ENCODE assay signal across 26 mouse cellular contexts in the genomic region with DNA sequence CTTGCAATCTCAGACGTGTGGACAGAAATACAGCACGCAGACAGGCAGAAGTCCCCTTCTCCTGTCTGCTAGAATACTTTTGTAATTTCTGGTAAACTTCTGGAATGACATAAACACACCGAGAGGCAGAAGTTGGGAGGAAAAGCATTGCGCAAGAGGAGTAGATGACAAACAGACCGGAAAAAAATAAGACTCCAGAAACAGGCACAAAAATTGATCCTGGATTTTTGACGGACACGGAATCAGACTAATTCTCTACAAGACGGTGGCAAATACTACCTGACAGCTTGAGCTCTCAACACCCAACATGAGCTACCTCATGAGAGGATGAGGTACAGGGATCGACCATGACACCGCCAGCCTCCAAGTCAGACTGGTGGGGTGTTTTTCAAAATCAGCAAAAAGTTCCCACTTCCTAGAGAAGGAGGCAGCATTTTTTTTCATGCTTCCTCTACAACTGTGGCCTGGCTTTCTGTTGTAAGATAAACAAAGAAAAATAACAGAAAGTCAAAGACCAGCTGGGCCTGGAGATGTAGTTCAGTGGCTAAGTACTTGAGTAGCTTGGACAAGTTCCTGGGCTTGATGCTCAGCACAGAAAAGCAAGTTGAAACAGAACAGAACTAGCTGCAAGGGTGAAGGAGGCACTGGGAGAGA. TPM values are rescaled to one million over a fixed set of nuclear protein-coding genes. Genes with fewer than 3 reads are reported as not detected.
DNase-seq lines count a peak whose midpoint lies in the region; ATAC-seq and TF ChIP-seq lines count a peak whose summit lies in the region.
"Had no signal": no experiment of that assay in that cellular context is flagged by ENCODE, and none has a peak within 500 bp of the region (broad histone marks: within the 10 kb centered on the region; RNA-seq: fewer than 3 reads in every experiment).

No protein-coding gene starts in this region.

- no peak overlapping the region for H3K4me2 ChIP-seq in liver, embryonic 16.5 days (ENCODE audit: low read depth, low read length)
- H3K4me2 ChIP-seq in liver, embryonic 11.5 days = no peak overlapping the region
- no peak overlapping the region for H3K4me2 ChIP-seq in neural tube, embryonic 15.5 days
- H3K4me2 ChIP-seq: embryonic facial prominence, embryonic 15.5 days; hindbrain, embryonic 14.5 days; limb, embryonic 12.5 days; neural tube, embryonic 12.5 days had no signal

- H3K4me1 ChIP-seq in heart, adult 2 months (ENCODE audit: control insufficient read depth, insufficient read depth, low read length) = peaks cover 16% of the 10 kb centered on the region
- H3K4me1 ChIP-seq in heart, embryonic 10.5 days = 0 out of 2 replicates have a peak, but pooled peaks cover 4% of the 10 kb centered on the region
- peaks cover 34% of the 10 kb centered on the region for H3K4me1 ChIP-seq in liver, embryonic 16.5 days (ENCODE audit: control insufficient read depth, low read depth, low read length)
- peaks cover 15% of the 10 kb centered on the region for H3K4me1 ChIP-seq in liver, embryonic 11.5 days (replicated peaks; ENCODE audit: control insufficient read depth, insufficient read depth, low read length)
- peaks cover 34 to 46% of the 10 kb centered on the region in 2 experiments for H3K4me1 ChIP-seq in MEL (ENCODE audit: control insufficient read depth in 1 of 2, insufficient read depth in 2 of 2, low read length in 2 of 2)
- H3K4me1 ChIP-seq in brown adipose tissue, adult 24 weeks (ENCODE audit: control insufficient read depth, insufficient read depth, insufficient read length, low read length) = peaks cover 52% of the 10 kb centered on the region
- peaks cover 12% of the 10 kb centered on the region; the same call in 1 of the 2 replicates for H3K4me1 ChIP-seq in neural tube, embryonic 15.5 days
- H3K4me1 ChIP-seq: limb, embryonic 12.5 days; neural tube, embryonic 12.5 days had no signal

- no peak overlapping the region for H3K9ac ChIP-seq in heart, adult 2 months (ENCODE audit: low read depth, low read length)
- no peak overlapping the region for H3K9ac ChIP-seq in liver, embryonic 16.5 days (ENCODE audit: low read depth, low read length)
- H3K9ac ChIP-seq in liver, embryonic 11.5 days (ENCODE audit: low read depth, low read length) = no peak overlapping the region
- no peak overlapping the region for H3K9ac ChIP-seq in MEL (ENCODE audit: control insufficient read depth, low read depth, low read length, poor library complexity, severe bottlenecking)
- no peak overlapping the region for H3K9ac ChIP-seq in neural tube, embryonic 15.5 days (replicated peaks)
- H3K9ac ChIP-seq: embryonic facial prominence, embryonic 15.5 days; hindbrain, embryonic 14.5 days; limb, embryonic 12.5 days; neural tube, embryonic 12.5 days had no signal

- no peaks in the 10 kb centered on the region; the same call in 1 of the 2 replicates for H3K36me3 ChIP-seq in heart, adult 2 months (ENCODE audit: control insufficient read depth, insufficient read depth, low read length)
- H3K36me3 ChIP-seq in heart, embryonic 10.5 days = peaks cover 17% of the 10 kb centered on the region
- H3K36me3 ChIP-seq in liver, embryonic 16.5 days (ENCODE audit: control insufficient read depth, insufficient read depth) = peaks cover 20% of the 10 kb centered on the region
- H3K36me3 ChIP-seq in liver, embryonic 11.5 days (ENCODE audit: control insufficient read depth, insufficient read depth, low read length) = peaks cover 8% of the 10 kb centered on the region; the same call in 1 of the 2 replicates
- H3K36me3 ChIP-seq in MEL (ENCODE audit: control insufficient read depth in 1 of 2, insufficient read depth in 2 of 2, low read length in 2 of 2) = peaks cover 18 to 36% of the 10 kb centered on the region in 2 experiments
- peaks cover 13% of the 10 kb centered on the region for H3K36me3 ChIP-seq in neural tube, embryonic 15.5 days

- intact Hi-C loops in heart, adult 2 months (cut with DNase I) = no loop called here

- TF ChIP-seq RAD21 in MEL (IDR thresholded peaks at IDR 0.05; ENCODE audit: low read depth, low read length) = no peak

- TF ChIP-seq CTCF in heart, adult 2 months (IDR thresholded peaks at IDR 0.05) = no peak
- TF ChIP-seq CTCF in MEL (IDR thresholded peaks at IDR 0.05 in 2 of 3, conservative IDR thresholded peaks at IDR 0.05 in 1 of 3; ENCODE audit: control insufficient read depth in 1 of 3, insufficient read depth in 1 of 3, low read depth in 2 of 3, low read length in 3 of 3, poor library complexity in 1 of 3, severe bottlenecking in 1 of 3) = no peak

- H3K4me3 ChIP-seq in heart, adult 2 months = no peak overlapping the region
- no peak overlapping the region for H3K4me3 ChIP-seq in heart, embryonic 10.5 days
- H3K4me3 ChIP-seq in liver, embryonic 16.5 days (ENCODE audit: low read depth, low read length) = no peak overlapping the region
- H3K4me3 ChIP-seq in liver, embryonic 11.5 days (ENCODE audit: low read depth, low read length) = no peak overlapping the region
- H3K4me3 ChIP-seq in MEL (ENCODE audit: control insufficient read depth in 1 of 2, insufficient read depth in 1 of 2, low read depth in 2 of 2, low read length in 2 of 2) = no peak overlapping the region
- no peak overlapping the region for H3K4me3 ChIP-seq in brown adipose tissue, adult 24 weeks (ENCODE audit: insufficient read depth, low read depth, low read length)
- no peak overlapping the region for H3K4me3 ChIP-seq in neural tube, embryonic 15.5 days (replicated peaks)
- H3K4me3 ChIP-seq: embryonic facial prominence, embryonic 15.5 days; layer of hippocampus, adult 2 months; limb, embryonic 12.5 days; neural tube, embryonic 12.5 days had no signal

- H3K27ac ChIP-seq in heart, adult 2 months = peak overlapping the region; percentile 44
- no peak overlapping the region for H3K27ac ChIP-seq in heart, embryonic 10.5 days
- 0 out of 2 replicates have a peak overlapping the region, but pooled peaks have one; percentile 39 for H3K27ac ChIP-seq in liver, embryonic 16.5 days (ENCODE audit: low read length)
- H3K27ac ChIP-seq in liver, embryonic 11.5 days (ENCODE audit: low read depth, low read length) = no peak overlapping the region
- peak overlapping the region; percentile 20; the same call in 1 of the 2 replicates for H3K27ac ChIP-seq in MEL (ENCODE audit: control insufficient read depth, low read depth, low read length)
- H3K27ac ChIP-seq in brown adipose tissue, adult 24 weeks (replicated peaks; ENCODE audit: low read depth, low read length) = peak overlapping the region; percentile 95
- H3K27ac ChIP-seq in neural tube, embryonic 15.5 days (replicated peaks) = no peak overlapping the region
- H3K27ac ChIP-seq: embryonic facial prominence, embryonic 15.5 days; hindbrain, embryonic 14.5 days; layer of hippocampus, adult 2 months; limb, embryonic 12.5 days; neural tube, embryonic 12.5 days had no signal

- H3K9me3 ChIP-seq in heart, embryonic 10.5 days = peaks cover 6% of the 10 kb centered on the region
- H3K9me3 ChIP-seq in liver, embryonic 16.5 days (replicated peaks; ENCODE audit: control insufficient read depth, low read length) = no peaks in the 10 kb centered on the region
- H3K9me3 ChIP-seq in liver, embryonic 11.5 days (ENCODE audit: control insufficient read depth, low read length) = no peaks in the 10 kb centered on the region
- no peaks in the 10 kb centered on the region for H3K9me3 ChIP-seq in MEL (replicated peaks; ENCODE audit: insufficient read depth, low read length)
- no peaks in the 10 kb centered on the region for H3K9me3 ChIP-seq in neural tube, embryonic 15.5 days (replicated peaks)
- H3K9me3 ChIP-seq: embryonic facial prominence, embryonic 15.5 days; neural tube, embryonic 12.5 days had no signal

- H3K79me2 ChIP-seq in heart, adult 2 months (replicated peaks; ENCODE audit: control insufficient read depth, insufficient read depth, low read length) = no peaks in the 10 kb centered on the region
- H3K79me2 ChIP-seq in MEL (ENCODE audit: control insufficient read depth, insufficient read depth, low read length, poor library complexity) = no peaks in the 10 kb centered on the region; the same call in 1 of the 2 replicates

- no peak for TF ChIP-seq EP300 in heart, adult 2 months (IDR thresholded peaks at IDR 0.05; ENCODE audit: insufficient read depth, low read depth, low read length)
- TF ChIP-seq EP300 in MEL (IDR thresholded peaks at IDR 0.05; ENCODE audit: low read depth in 1 of 2, low read length in 2 of 2) = peak in 1 of 2 experiments; percentile 50; a peak in 2 of 4 replicates

- 70% methylated on average over 10 of the region's 10 CpGs for WGBS in heart, adult 2 months
- 81% methylated on average over 10 of the region's 10 CpGs for WGBS in heart, embryonic 10.5 days
- WGBS in liver, embryonic 16.5 days (ENCODE audit: insufficient replicate concordance) = 57% methylated on average over 10 of the region's 10 CpGs
- 82% methylated on average over 10 of the region's 10 CpGs for WGBS in liver, embryonic 11.5 days
- 95% methylated on average over 10 of the region's 10 CpGs for WGBS in neural tube, embryonic 15.5 days

- DNase-seq in heart, adult 2 months = peak in 1 of 2 experiments; percentile 59
- no peak for DNase-seq in heart, embryonic 10.5 days (ENCODE audit: low spot score)
- DNase-seq in liver, embryonic 11.5 days (ENCODE audit: low spot score) = no peak
- no peak for DNase-seq in MEL (ENCODE audit: low read depth, low spot score)
- no peak for DNase-seq in adrenal gland, postnatal 25 days
- DNase-seq: adrenal gland, postnatal 14 days; B cell, adult 2 months; cerebellum, adult 11 months; cerebellum, adult 9-11 months; heart, postnatal 36 days; kidney, postnatal 25 days; midbrain, embryonic 14.5 days; retina, postnatal 1 day; right cerebral cortex, postnatal 25 days; thymus, postnatal 14 days had no signal

- TF ChIP-seq POLR2A in heart, adult 2 months (IDR thresholded peaks at IDR 0.05; ENCODE audit: insufficient read depth, low read depth, low read length) = no peak
- TF ChIP-seq POLR2A in MEL (IDR thresholded peaks at IDR 0.05; ENCODE audit: control insufficient read depth in 1 of 2, insufficient read depth in 1 of 2, low read depth in 1 of 2, low read length in 2 of 2, poor library complexity in 1 of 2) = no peak

- H3K27me3 ChIP-seq in heart, adult 2 months (ENCODE audit: control insufficient read depth, insufficient read depth, low read length) = no peaks in the 10 kb centered on the region
- H3K27me3 ChIP-seq in heart, embryonic 10.5 days (ENCODE audit: insufficient read depth, poor library complexity, severe bottlenecking) = no peaks in the 10 kb centered on the region
- no peaks in the 10 kb centered on the region for H3K27me3 ChIP-seq in liver, embryonic 16.5 days (ENCODE audit: control insufficient read depth, insufficient read depth, low read depth, low read length)
- H3K27me3 ChIP-seq in liver, embryonic 11.5 days (replicated peaks; ENCODE audit: control insufficient read depth, insufficient read depth, low read length) = no peaks in the 10 kb centered on the region
- no peaks in the 10 kb centered on the region for H3K27me3 ChIP-seq in MEL (ENCODE audit: control insufficient read depth in 1 of 2, insufficient read depth in 2 of 2, low read length in 2 of 2)
- H3K27me3 ChIP-seq in neural tube, embryonic 15.5 days (replicated peaks) = no peaks in the 10 kb centered on the region
- H3K27me3 ChIP-seq: embryonic facial prominence, embryonic 15.5 days; limb, embryonic 12.5 days; neural tube, embryonic 12.5 days had no signal

- no peak for ATAC-seq in liver, embryonic 16.5 days (ENCODE audit: low read depth)
- no peak for ATAC-seq in liver, embryonic 11.5 days (replicated peaks; ENCODE audit: low FRiP score)
- no peak for ATAC-seq in neural tube, embryonic 15.5 days (ENCODE audit: low FRiP score)
- ATAC-seq: activated CD4-positive, CD25-positive, alpha-beta regulatory T cell, adult 4 months; forebrain, embryonic 14.5 days; inflammation-experienced regulatory T-cells, adult 6 months had no signal

RNA-seq across cellular contexts. Expression of gene Abca1, which starts 34.7 kb away (rescaled TPM):
- 10 to 100 TPM; 13.1 to 23.5 TPM for total RNA-seq in heart, adult 2 months (2021)
- 4.2 and 8.4 TPM in 2 replicates for polyA plus RNA-seq in heart, adult 2 months (2012; rRNA removed)
- polyA plus RNA-seq in heart, embryonic 10.5 days (2016; fragmentation: Nextera tagmentation; extraction: Ambion mirVana) = 1.6 and 4.2 TPM in 2 replicates
- polyA plus RNA-seq in liver, embryonic 16.5 days (2015; fragmentation: Nextera tagmentation; extraction: Ambion mirVana) = 17.0 and 19.0 TPM in 2 replicates
- polyA plus RNA-seq in liver, embryonic 11.5 days (2014; fragmentation: Nextera tagmentation; extraction: Ambion mirVana) = 16.3 and 17.5 TPM in 2 replicates
- 8.4 and 10.8 TPM in 2 replicates for total RNA-seq in MEL (2012; rRNA removed)
- 1 to 10 TPM in 1 of 2 experiments, not detected in 1; 9.0 TPM for polyA plus RNA-seq in MEL (2012; ENCODE audit: insufficient read depth in 1 of 2, insufficient read length in 2 of 2, low read depth in 1 of 2, low replicate concordance in 2 of 2, missing spikeins in 1 of 2)
- polyA plus RNA-seq in brown adipose tissue, adult 24 weeks (2012; ENCODE audit: insufficient read depth, insufficient read length, missing spikeins) = 21.5 and 22.3 TPM in 2 replicates
- 165 and 265 TPM in 2 replicates for total RNA-seq in adrenal gland, postnatal 25 days (2021)
- 8.8 and 9.0 TPM in 2 replicates for polyA plus RNA-seq in neural tube, embryonic 15.5 days (2015; fragmentation: Nextera tagmentation; extraction: Ambion mirVana)

Comparison
In these comparisons a context has a peak if more than half of its experiments do, and no peak if none do; other contexts are left out.
1. H3K27ac ChIP-seq: peak in heart, adult 2 months (single experiment), liver, embryonic 16.5 days (single experiment), MEL (single experiment) and brown adipose tissue, adult 24 weeks (single experiment); none in heart, embryonic 10.5 days (single experiment), liver, embryonic 11.5 days (single experiment) and neural tube, embryonic 15.5 days (single experiment).